Comparison of ENCODE assay signal across 9 mouse cellular contexts in genomic region chr4:137277600-137278143, GRCm38 (mm10). TPM values are rescaled to one million over a fixed set of nuclear protein-coding genes. Genes with fewer than 3 reads are reported as not detected.
DNase-seq lines count a peak whose midpoint lies in the region; ATAC-seq and TF ChIP-seq lines count a peak whose summit lies in the region.
"Had no signal": no experiment of that assay in that cellular context is flagged by ENCODE, and none has a peak within 500 bp of the region (broad histone marks: within the 10 kb centered on the region; RNA-seq: fewer than 3 reads in every experiment).

No protein-coding gene starts in this region.

- H3K4me2 ChIP-seq in forebrain, embryonic 11.5 days (ENCODE audit: low read depth, low read length, severe bottlenecking) = peak overlapping the region; percentile 89
- peak overlapping the region; percentile 95 for H3K4me2 ChIP-seq in intestine, postnatal 0 days (replicated peaks; ENCODE audit: low read depth)
- H3K4me2 ChIP-seq in neural tube, embryonic 14.5 days (ENCODE audit: low read depth, low read length) = peak overlapping the region; percentile 94

- WGBS in lung, adult 2 months = under 1% methylated on average over 70 of the region's 71 CpGs
- under 1% methylated on average over 62 of the region's 71 CpGs for WGBS in forebrain, embryonic 11.5 days
- WGBS in intestine, postnatal 0 days = under 1% methylated on average over 56 of the region's 71 CpGs
- WGBS in neural tube, embryonic 14.5 days = under 1% methylated on average over 36 of the region's 71 CpGs

- H3K9me3 ChIP-seq in forebrain, embryonic 11.5 days (ENCODE audit: control insufficient read depth, low read length) = no peaks in the 10 kb centered on the region
- H3K9me3 ChIP-seq in intestine, postnatal 0 days (ENCODE audit: control insufficient read depth) = no peaks in the 10 kb centered on the region
- no peaks in the 10 kb centered on the region for H3K9me3 ChIP-seq in neural tube, embryonic 14.5 days (ENCODE audit: control insufficient read depth, low read length)

- no peak overlapping the region for H3K27ac ChIP-seq in forebrain, embryonic 11.5 days (ENCODE audit: low read depth, low read length)
- H3K27ac ChIP-seq in intestine, postnatal 0 days (ENCODE audit: low read depth, low read length) = no peak overlapping the region
- H3K27ac ChIP-seq in neural tube, embryonic 14.5 days (ENCODE audit: low read depth, low read length) = peak overlapping the region; percentile 57

- H3K27me3 ChIP-seq in forebrain, embryonic 11.5 days (ENCODE audit: control insufficient read depth, insufficient read depth, low read length) = peaks cover 54% of the 10 kb centered on the region
- H3K27me3 ChIP-seq in intestine, postnatal 0 days (replicated peaks; ENCODE audit: control insufficient read depth, insufficient read depth, low read length) = peaks cover 39% of the 10 kb centered on the region
- H3K27me3 ChIP-seq in neural tube, embryonic 14.5 days (ENCODE audit: control insufficient read depth, insufficient read depth, low read length) = no peaks in the 10 kb centered on the region; the same call in 1 of the 2 replicates

- H3K36me3 ChIP-seq in forebrain, embryonic 11.5 days (ENCODE audit: control insufficient read depth, insufficient read depth, low read length) = no peaks in the 10 kb centered on the region
- no peaks in the 10 kb centered on the region for H3K36me3 ChIP-seq in intestine, postnatal 0 days (ENCODE audit: control insufficient read depth, insufficient read depth)
- no peaks in the 10 kb centered on the region for H3K36me3 ChIP-seq in neural tube, embryonic 14.5 days (ENCODE audit: control insufficient read depth, insufficient read depth, low read length)

- peak overlapping the region; percentile 30 for H3K4me3 ChIP-seq in lung, adult 2 months (replicated peaks; ENCODE audit: extremely low read depth, low read depth, low read length)
- peak overlapping the region; percentile 45 for H3K4me3 ChIP-seq in forebrain, embryonic 11.5 days (ENCODE audit: low read depth, low read length)
- H3K4me3 ChIP-seq in intestine, postnatal 0 days (ENCODE audit: low read depth, low read length) = peak overlapping the region; percentile 51
- peak overlapping the region; percentile 57 for H3K4me3 ChIP-seq in neural tube, embryonic 14.5 days (ENCODE audit: low read depth, low read length)

- H3K9ac ChIP-seq in forebrain, embryonic 11.5 days (ENCODE audit: low read length) = peak overlapping the region; percentile 41; the same call in 1 of the 2 replicates
- H3K9ac ChIP-seq in intestine, postnatal 0 days (ENCODE audit: low read depth, low read length) = peak overlapping the region; percentile 37; the same call in 1 of the 2 replicates
- peak overlapping the region; percentile 62 for H3K9ac ChIP-seq in neural tube, embryonic 14.5 days (replicated peaks; ENCODE audit: low read depth, low read length)

- no peak for TF ChIP-seq CTCF in lung, adult 2 months (IDR thresholded peaks at IDR 0.05; ENCODE audit: insufficient read depth, low read length)
- TF ChIP-seq CTCF in intestine, postnatal 0 days (IDR thresholded peaks at IDR 0.05; ENCODE audit: low read depth) = no peak

- no peak for TF ChIP-seq POLR2A in lung, adult 2 months (IDR thresholded peaks at IDR 0.05; ENCODE audit: borderline replicate concordance, extremely low read depth, low read depth, low read length)

- DNase-seq in lung, adult 2 months = no peak
- no peak for DNase-seq in lung, adult 18-20 months
- peak; percentile 69 for DNase-seq in forebrain, embryonic 11.5 days (ENCODE audit: low spot score)
- no peak for DNase-seq in spleen, postnatal 10 days (ENCODE audit: low spot score in 2 of 2)
- no peak for DNase-seq in layer of hippocampus, postnatal 14 days (ENCODE audit: low spot score in 2 of 2)
- no peak for DNase-seq in thymus, postnatal 14 days

- ATAC-seq in forebrain, embryonic 11.5 days (replicated peaks; ENCODE audit: low FRiP score) = no peak
- ATAC-seq in intestine, postnatal 0 days = no peak
- no peak for ATAC-seq in neural tube, embryonic 14.5 days (ENCODE audit: low read depth)

- H3K4me1 ChIP-seq in lung, adult 2 months (ENCODE audit: control insufficient read depth, insufficient read depth, low read length) = 0 out of 2 replicates have a peak, but pooled peaks cover 3% of the 10 kb centered on the region
- H3K4me1 ChIP-seq in forebrain, embryonic 11.5 days (replicated peaks; ENCODE audit: control insufficient read depth, insufficient read depth, low read length) = peaks cover 17% of the 10 kb centered on the region; the same call in 1 of the 2 replicates
- 0 out of 2 replicates have a peak, but pooled peaks cover 3% of the 10 kb centered on the region for H3K4me1 ChIP-seq in intestine, postnatal 0 days (replicated peaks; ENCODE audit: control insufficient read depth, insufficient read depth, low read length)
- H3K4me1 ChIP-seq in neural tube, embryonic 14.5 days (ENCODE audit: control insufficient read depth, insufficient read depth, low read length) = peaks cover 10% of the 10 kb centered on the region

RNA-seq across cellular contexts. Expression of gene Wnt4, which starts 0.4 kb away (rescaled TPM):
- 6.1 and 11.7 TPM in 2 replicates for polyA plus RNA-seq in lung, adult 2 months (2012; rRNA removed)
- polyA plus RNA-seq in forebrain, embryonic 11.5 days (2014; fragmentation: Nextera tagmentation; extraction: Ambion mirVana) = 1.5 and 1.9 TPM in 2 replicates
- 2.1 and 2.4 TPM in 2 replicates for polyA plus RNA-seq in intestine, postnatal 0 days (2015; fragmentation: Nextera tagmentation; extraction: Ambion mirVana)
- polyA plus RNA-seq in neural tube, embryonic 14.5 days (2014; fragmentation: Nextera tagmentation; extraction: Ambion mirVana) = 1.7 and 3.5 TPM in 2 replicates
- total RNA-seq in layer of hippocampus, postnatal 14 days (2021) = 10 to 100 TPM; 10.0 to 11.3 TPM
- total RNA-seq: neutrophil, adult 5-6 weeks had no signal
